21 mouse cellular contexts compared by ENCODE assay signal in the genomic region with DNA sequence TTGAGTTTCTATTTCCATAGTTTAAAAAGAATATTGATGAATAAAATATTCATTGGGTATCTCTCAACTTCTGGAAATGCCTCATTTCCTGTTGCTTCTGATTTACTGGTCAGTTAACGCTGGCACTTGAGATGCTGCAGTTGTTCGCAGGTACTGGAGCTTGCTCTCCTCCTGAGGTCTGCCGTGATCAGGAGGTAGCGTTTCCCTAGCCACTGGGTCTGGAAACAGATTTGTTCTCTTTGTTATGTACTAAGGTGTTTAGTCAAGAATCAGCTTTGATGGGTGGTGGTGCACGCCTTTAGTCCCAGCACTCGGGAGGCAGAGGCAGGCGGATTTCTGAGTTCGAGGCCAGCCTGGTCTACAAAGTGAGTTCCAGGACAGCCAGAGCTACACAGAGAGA.
"Had no signal": no experiment of that assay in that cellular context is flagged by ENCODE, and none has a peak within 500 bp of the region (broad histone marks: within the 10 kb centered on the region; RNA-seq: fewer than 3 reads in every experiment).

No protein-coding gene starts in this region.

- H3K27me3 ChIP-seq: intestine, embryonic 15.5 days; kidney, embryonic 15.5 days; limb, embryonic 13.5 days; midbrain, embryonic 13.5 days had no signal

- DNase-seq: kidney, adult 11 months; kidney, adult 8-10 months; kidney, postnatal 10 days; kidney, postnatal 36 days; layer of hippocampus, postnatal 36 days; lung, adult 2 months; lung, postnatal 14 days; right cerebral cortex, adult 18-20 months; right cerebral cortex, postnatal 14 days; right cerebral cortex, postnatal 4 days; thymus, adult 2 months; thymus, postnatal 14 days; thymus, postnatal 4 days had no signal

- H3K27ac ChIP-seq: intestine, embryonic 15.5 days; kidney, embryonic 15.5 days; limb, embryonic 10.5 days; limb, embryonic 13.5 days; macrophage; midbrain, embryonic 13.5 days; stomach, postnatal 0 days had no signal

- H3K4me2 ChIP-seq: intestine, embryonic 15.5 days; kidney, embryonic 15.5 days; limb, embryonic 13.5 days; midbrain, embryonic 13.5 days had no signal

- H3K9me3 ChIP-seq: intestine, embryonic 15.5 days; kidney, embryonic 15.5 days; limb, embryonic 10.5 days; limb, embryonic 13.5 days; midbrain, embryonic 13.5 days had no signal

- ATAC-seq: midbrain, embryonic 13.5 days; midbrain, embryonic 16.5 days had no signal

- H3K4me1 ChIP-seq: intestine, embryonic 15.5 days had no signal

- H3K9ac ChIP-seq: intestine, embryonic 15.5 days; kidney, embryonic 15.5 days; limb, embryonic 13.5 days; midbrain, embryonic 13.5 days had no signal

- H3K4me3 ChIP-seq: intestine, embryonic 15.5 days; kidney, embryonic 15.5 days; limb, embryonic 10.5 days; limb, embryonic 13.5 days; midbrain, embryonic 13.5 days had no signal

- H3K36me3 ChIP-seq: intestine, embryonic 15.5 days; limb, embryonic 13.5 days; midbrain, embryonic 13.5 days had no signal
